Mouse (Mus musculus) ES-CJ7 (cell line): ENCODE measurements at regions not wholly inside any gene's neighbourhood (a gene's known extent, or its start where the extent isn't known, plus 50 kb on each side); places are given as distances from the start of the nearest gene placed in this dataset.
A peak's percentile ranks its signal among the peaks of the same experiment; 100 is the strongest.

Experiments
- DNase-seq: peaks from one replicate; pipeline ENCODE4 v3.0.0; 2011; ENCODE audit warnings: low read depth, low spot score

- DNase-seq, result peak; percentile 54
These were observed 183.1 kb upstream of the Ednrb start for GRCm38 (mm10) chr14:104027077-104027899.

GRCm38 (mm10) chr14:104008538-104008937, 164.3 kb upstream of the Ednrb start:
- DNase-seq, result no peak

- DNase-seq, result no peak
These were observed 162.2 kb upstream of the Ednrb start for GRCm38 (mm10) chr14:104006426-104006825.

- DNase-seq, result no peak
These were observed 160.9 kb upstream of the Ednrb start for GRCm38 (mm10) chr14:104005132-104005531.

- no peak for DNase-seq
These were observed 158.2 kb upstream of the Ednrb start for GRCm38 (mm10) chr14:104002421-104002820.

GRCm38 (mm10) chr14:103990418-103990817, 146.2 kb upstream of the Ednrb start:
- no peak for DNase-seq

- no peak for DNase-seq
These were observed 145.7 kb upstream of the Ednrb start for GRCm38 (mm10) chr14:103989949-103990348.

- DNase-seq, result no peak
These were observed 143.1 kb upstream of the Ednrb start for GRCm38 (mm10) chr14:103987266-103987665.

GRCm38 (mm10) chr14:103984349-103984748, 140.1 kb upstream of the Ednrb start:
- no peak for DNase-seq

- DNase-seq, result no peak
These were observed 134.6 kb upstream of the Ednrb start for GRCm38 (mm10) chr14:103978808-103979207.

GRCm38 (mm10) chr14:103977769-103978168, 133.6 kb upstream of the Ednrb start:
- DNase-seq, result no peak

- no peak for DNase-seq
These were observed 129.8 kb upstream of the Ednrb start for GRCm38 (mm10) chr14:103973955-103974354.

- DNase-seq, result no peak
These were observed 128.9 kb upstream of the Ednrb start for GRCm38 (mm10) chr14:103973111-103973510.

GRCm38 (mm10) chr14:103969305-103969704, 125.1 kb upstream of the Ednrb start:
- DNase-seq, result no peak

- no peak for DNase-seq
These were observed 122.1 kb upstream of the Ednrb start for GRCm38 (mm10) chr14:103966293-103966692.

- DNase-seq, result no peak
These were observed 118.2 kb upstream of the Ednrb start for GRCm38 (mm10) chr14:103962303-103962881.

GRCm38 (mm10) chr14:103951899-103952298, 107.7 kb upstream of the Ednrb start:
- no peak for DNase-seq

GRCm38 (mm10) chr14:103949950-103950349, 105.7 kb upstream of the Ednrb start:
- DNase-seq, result no peak

GRCm38 (mm10) chr14:103948026-103948777, 104.0 kb upstream of the Ednrb start:
- DNase-seq, result no peak

GRCm38 (mm10) chr14:103945753-103946152, 101.6 kb upstream of the Ednrb start:
- no peak for DNase-seq

- DNase-seq, result no peak
These were observed 95.7 kb upstream of the Ednrb start for GRCm38 (mm10) chr14:103939867-103940266.

- DNase-seq, result no peak
These were observed 94.7 kb upstream of the Ednrb start for GRCm38 (mm10) chr14:103938937-103939336.
